Mouse (Mus musculus) CH12.LX (cell line): ENCODE results near the gene Tspan17. TPM values are rescaled to one million over a fixed set of nuclear protein-coding genes. Genes with fewer than 3 reads are reported as not detected.

ENCODE experiments used
- DNase-seq: peaks from one replicate; pipeline ENCODE4 v3.0.0-alpha.2; 2013; ENCODE audit errors: extremely low read depth
- H3K27ac ChIP-seq: 2 replicates; pipeline ENCODE4 v1.5.1; 2012; ENCODE audit warnings: low read depth, mild to moderate bottlenecking, control low read depth, moderate library complexity; ENCODE audit not compliant: insufficient read depth
- H3K27me3 ChIP-seq: replicated peaks from 2 replicates; pipeline ENCODE3; 2012; ENCODE audit warnings: inconsistent platforms
- H3K36me3 ChIP-seq, 2 experiments: replicated peaks in 1 of 2; 2 replicates each; pipeline versions ENCODE3 to v1.6.1; 2012; ENCODE audit warnings: inconsistent platforms in 1 of 2, low read length in 1 of 2, mild to moderate bottlenecking in 1 of 2, mixed read lengths in 1 of 2, moderate library complexity in 1 of 2; ENCODE audit not compliant: control insufficient read depth in 1 of 2, insufficient read depth in 1 of 2
- H3K4me1 ChIP-seq, 2 experiments: 2 replicates each; pipeline ENCODE4 v1.6.1; 2012; ENCODE audit warnings: inconsistent platforms in 1 of 2, moderate library complexity in 1 of 2; ENCODE audit not compliant: insufficient read depth in 2 of 2, control insufficient read depth in 1 of 2
- H3K4me2 ChIP-seq: 2 replicates; pipeline ENCODE4 v1.6.1; 2012; ENCODE audit warnings: low read depth, mild to moderate bottlenecking, control low read depth; ENCODE audit not compliant: poor library complexity, insufficient read depth, severe bottlenecking
- H3K4me3 ChIP-seq, 3 experiments: fragments of 150-350 bp in 1 of 3; sonication (generic) in 1 of 3; replicated peaks in 1 of 3; 2 replicates each; pipeline versions ENCODE3 to v1.5.1; 2011 to 2012; ENCODE audit warnings: low read depth in 2 of 3, low read length in 2 of 3, mild to moderate bottlenecking in 2 of 3, moderate library complexity in 2 of 3, control low read depth in 1 of 3, improper control_type of control experiment in 1 of 3, inconsistent platforms in 1 of 3, mixed read lengths in 1 of 3; ENCODE audit not compliant: poor library complexity in 1 of 3
- H3K79me2 ChIP-seq: replicated peaks from 2 replicates; pipeline ENCODE4 v1.6.1; 2012; ENCODE audit warnings: mild to moderate bottlenecking, moderate library complexity; ENCODE audit not compliant: control insufficient read depth, poor library complexity, insufficient read depth, severe bottlenecking; ENCODE audit errors: extremely low read depth
- H3K9ac ChIP-seq: 2 replicates; pipeline ENCODE4 v1.6.1; 2012; ENCODE audit warnings: low read depth, mild to moderate bottlenecking, control low read depth, moderate library complexity; ENCODE audit not compliant: insufficient read depth
- H3K9me3 ChIP-seq: replicated peaks from 2 replicates; pipeline ENCODE3; 2012; ENCODE audit warnings: low read length, inconsistent platforms, mixed read lengths
- CHD2 ChIP-seq: IDR thresholded peaks from 2 replicates; pipeline ENCODE4 v1.6.1; 2011; ENCODE audit warnings: low read length, improper control_type of control experiment
- CTCF ChIP-seq, 2 experiments: IDR thresholded peaks in 1 of 2; conservative IDR thresholded peaks in 1 of 2; 2 replicates each; pipeline ENCODE4 v1.5.1; 2011 to 2012; ENCODE audit warnings: low read depth in 2 of 2, low read length in 2 of 2, improper control_type of control experiment in 1 of 2, inconsistent platforms in 1 of 2, mild to moderate bottlenecking in 1 of 2, moderate library complexity in 1 of 2
- E2F4 ChIP-seq: IDR thresholded peaks from 2 replicates; pipeline ENCODE4 v1.6.1; 2011; ENCODE audit warnings: low read depth, low read length, improper control_type of control experiment; ENCODE audit not compliant: insufficient replicate concordance
- ELF1 ChIP-seq: IDR thresholded peaks from 2 replicates; pipeline ENCODE4 v1.6.1; 2014; ENCODE audit warnings: low read depth, mild to moderate bottlenecking, inconsistent platforms, low read length, improper control_type of control experiment
- EP300 ChIP-seq: IDR thresholded peaks from 2 replicates; pipeline ENCODE4 v1.6.1; 2011; ENCODE audit warnings: low read length, improper control_type of control experiment
- ETS1 ChIP-seq: conservative IDR thresholded peaks from 2 replicates; pipeline ENCODE4 v1.6.1; 2012; ENCODE audit warnings: low read depth, mild to moderate bottlenecking, inconsistent platforms, low read length, improper control_type of control experiment, moderate library complexity
- GABPA ChIP-seq: IDR thresholded peaks from 2 replicates; pipeline ENCODE4 v1.6.1; 2012; ENCODE audit warnings: low read depth, low read length, improper control_type of control experiment, inconsistent platforms; ENCODE audit not compliant: insufficient replicate concordance
- HCFC1 ChIP-seq: IDR thresholded peaks from 2 replicates; pipeline ENCODE4 v1.6.1; 2012; ENCODE audit warnings: low read depth, mild to moderate bottlenecking, inconsistent platforms, low read length, improper control_type of control experiment
- JUN ChIP-seq: IDR thresholded peaks from 2 replicates; pipeline ENCODE4 v1.6.1; 2011; ENCODE audit warnings: low read depth, mild to moderate bottlenecking, low read length, improper control_type of control experiment, moderate library complexity; ENCODE audit not compliant: insufficient read depth
- KAT2A ChIP-seq: IDR thresholded peaks from 2 replicates; pipeline ENCODE4 v1.6.1; 2012; ENCODE audit warnings: low read length, improper control_type of control experiment, inconsistent platforms; ENCODE audit not compliant: insufficient replicate concordance
- MAFK ChIP-seq: IDR thresholded peaks from 2 replicates; pipeline ENCODE4 v1.6.1; 2011; ENCODE audit warnings: low read length, improper control_type of control experiment; ENCODE audit not compliant: insufficient replicate concordance
- MAX ChIP-seq: IDR thresholded peaks from 2 replicates; pipeline ENCODE4 v1.6.1; 2011; ENCODE audit warnings: low read length, improper control_type of control experiment
- MAZ ChIP-seq: IDR thresholded peaks from 2 replicates; pipeline ENCODE4 v1.6.1; 2012; ENCODE audit warnings: low read depth, mild to moderate bottlenecking, inconsistent platforms, low read length, improper control_type of control experiment, moderate library complexity
- NELFE ChIP-seq: IDR thresholded peaks from 2 replicates; pipeline ENCODE4 v1.6.1; 2011; ENCODE audit warnings: low read depth, low read length, improper control_type of control experiment
- NRF1 ChIP-seq: IDR thresholded peaks from 2 replicates; pipeline ENCODE4 v1.6.1; 2014; ENCODE audit warnings: low read depth, mild to moderate bottlenecking, inconsistent platforms, low read length, improper control_type of control experiment, moderate library complexity
- POLR2A ChIP-seq: IDR thresholded peaks from 2 replicates; pipeline ENCODE4 v1.6.1; 2011; ENCODE audit warnings: low read depth, mild to moderate bottlenecking, improper control_type of control experiment, low read length
- RAD21 ChIP-seq: IDR thresholded peaks from 2 replicates; pipeline ENCODE4 v1.6.1; 2011; ENCODE audit warnings: low read depth, mild to moderate bottlenecking, low read length, improper control_type of control experiment, moderate library complexity
- SIN3A ChIP-seq: IDR thresholded peaks from 2 replicates; pipeline ENCODE4 v1.6.1; 2012; ENCODE audit warnings: low read length, improper control_type of control experiment, inconsistent platforms
- SMC3 ChIP-seq: IDR thresholded peaks from 2 replicates; pipeline ENCODE4 v1.6.1; 2011; ENCODE audit warnings: low read depth, low read length, improper control_type of control experiment
- TBP ChIP-seq: conservative IDR thresholded peaks from 2 replicates; pipeline ENCODE4 v1.6.1; 2011; ENCODE audit warnings: low read depth, low read length, improper control_type of control experiment
- UBTF ChIP-seq: IDR thresholded peaks from 2 replicates; pipeline ENCODE4 v1.6.1; 2012; ENCODE audit warnings: low read depth, mild to moderate bottlenecking, inconsistent platforms, low read length, improper control_type of control experiment, moderate library complexity
- USF1 ChIP-seq: IDR thresholded peaks from 2 replicates; pipeline ENCODE4 v1.6.1; 2014; ENCODE audit warnings: low read depth, mild to moderate bottlenecking, inconsistent platforms, low read length, improper control_type of control experiment
- USF2 ChIP-seq: conservative IDR thresholded peaks from 2 replicates; pipeline ENCODE4 v1.6.1; 2011; ENCODE audit warnings: low read depth, low read length, improper control_type of control experiment
- ZC3H11A ChIP-seq: IDR thresholded peaks from 2 replicates; pipeline ENCODE4 v1.6.1; 2012; ENCODE audit warnings: low read depth, mild to moderate bottlenecking, inconsistent platforms, low read length, improper control_type of control experiment
- dilution Hi-C: fragments of 300-500 bp; cut with MboI; formaldehyde crosslinking; loops from 2 replicates; pipeline ENCODE4 v1.14.3; 2020; ENCODE audit warnings: low sequenced_read_pairs; ENCODE audit not compliant: extremely low pct_unique_long_range_greater_than_20kb, extremely low pct_ligation_motif_present
- in situ Hi-C: fragments of 300-500 bp; cut with MboI; formaldehyde crosslinking; loops from 3 replicates; pipeline ENCODE4 v1.14.3; 2019; ENCODE audit warnings: low sequenced_read_pairs, low pct_ligation_motif_present, low pct_unique_long_range_greater_than_20kb, mixed read lengths
- polyA plus RNA-seq: library from polyadenylated mRNA; unstranded; fragments of >175 nt; gene quantifications from 2 replicates; pipeline ENCODE4 v1.2.1, GENCODE M21; 2012; ENCODE audit warnings: low read depth; ENCODE audit not compliant: insufficient read length
- total RNA-seq, 2 experiments: library from RNA; depleted of rRNA; stranded (reverse); fragments of 300-350 nt in 1 of 2; fragments of >200 nt in 1 of 2; gene quantifications; 2 replicates each; pipeline ENCODE4 v1.2.3; 2012 to 2014

Tspan17 gene
- total and polyA plus RNA-seq, 3 experiments = 0.61 to 0.68 TPM; not detected in 1

- Histone ChIP-seq H3K9ac (no peak overlapping the region), H3K27me3 (peaks cover 83% of the 10 kb centered on the region), H3K36me3 (no peaks in the 10 kb centered on the region), H3K4me1 (peaks cover 0 to 3% of the 10 kb centered on the region in 2 experiments; a peak in 1 of 4 replicates), H3K79me2 (no peaks in the 10 kb centered on the region), H3K27ac (no peak overlapping the region), H3K9me3 (peaks cover 6% of the 10 kb centered on the region), H3K4me3 (no peak overlapping the region), H3K4me2 (no peak overlapping the region)
- no peak for DNase-seq
- in situ Hi-C loops = loop anchor here (10.0 kb wide), 1 partner anchor 381 kb away; no protein-coding TSS in a partner anchor
- dilution Hi-C loops = no loop called here
- TF ChIP-seq JUN = no peak
- no peak for TF ChIP-seq TBP
- no peak for TF ChIP-seq HCFC1
- TF ChIP-seq SMC3 = no peak
- TF ChIP-seq UBTF = no peak
- TF ChIP-seq USF1 = no peak
These were observed 4.9 kb downstream of the Tspan17 start for GRCm38 (mm10) chr13:54794002-54794577.

- in situ Hi-C loops = loop anchor here (10.0 kb wide), 1 partner anchor 380 kb away; no protein-coding TSS in a partner anchor
- no peak for TF ChIP-seq NELFE
- TF ChIP-seq CTCF (conservative IDR thresholded peaks at IDR 0.05 in 1 of 2, IDR thresholded peaks at IDR 0.05 in 1 of 2; ENCODE audit: low read depth in 2 of 2, low read length in 2 of 2) = peak in 1 of 2 experiments; percentile 41; a peak in 2 of 4 replicates
- H3K9ac ChIP-seq = no peak overlapping the region
- dilution Hi-C loops = no loop called here
- H3K4me1 ChIP-seq = peaks cover 0 to 1% of the 10 kb centered on the region in 2 experiments; a peak in 1 of 4 replicates
- no peak overlapping the region for H3K4me3 ChIP-seq
- H3K9me3 ChIP-seq = peaks cover 6% of the 10 kb centered on the region
- H3K27ac ChIP-seq = no peak overlapping the region
- peaks cover 79% of the 10 kb centered on the region for H3K27me3 ChIP-seq
- DNase-seq = no peak
- H3K4me2 ChIP-seq = no peak overlapping the region
- no peaks in the 10 kb centered on the region for H3K36me3 ChIP-seq
- H3K79me2 ChIP-seq = no peaks in the 10 kb centered on the region
These were observed 5.7 kb downstream of the Tspan17 start for GRCm38 (mm10) chr13:54794843-54795242.

GRCm38 (mm10) chr13:54797356-54797755 is 8.2 kb downstream of the Tspan17 start:
- peak; percentile 39 for DNase-seq
- H3K36me3 ChIP-seq = no peaks in the 10 kb centered on the region
- H3K27me3 ChIP-seq = peaks cover 80% of the 10 kb centered on the region
- no peak overlapping the region for H3K4me2 ChIP-seq
- in situ Hi-C loops = loop anchor here (10.0 kb wide), 1 partner anchor 377 kb away; no protein-coding TSS in a partner anchor
- no peaks in the 10 kb centered on the region for H3K79me2 ChIP-seq
- no peak overlapping the region for H3K9ac ChIP-seq
- no peak overlapping the region for H3K27ac ChIP-seq
- no peak overlapping the region for H3K4me3 ChIP-seq
- peaks cover 7% of the 10 kb centered on the region for H3K9me3 ChIP-seq
- dilution Hi-C loops = no loop called here
- H3K4me1 ChIP-seq = no peaks in the 10 kb centered on the region
- TF ChIP-seq USF2 (no peak), EP300 (no peak), ZC3H11A (0 out of 2 replicates have a peak, but pooled peaks have one; percentile 17), HCFC1 (no peak), MAZ (no peak), MAFK (no peak), GABPA (no peak), CTCF (conservative IDR thresholded peaks at IDR 0.05 in 1 of 2, IDR thresholded peaks at IDR 0.05 in 1 of 2; ENCODE audit: low read depth in 2 of 2, low read length in 2 of 2) (peak; percentile 94 to 99), KAT2A (no peak), NRF1 (no peak), MAX (no peak), ETS1 (no peak), SIN3A (no peak), ELF1 (no peak; the same call in 1 of the 2 replicates), E2F4 (no peak), NELFE (peak; percentile 56; the same call in 1 of the 2 replicates), JUN (no peak), RAD21 (peak; percentile 92), POLR2A (no peak), CHD2 (no peak)
